Mouse (Mus musculus) splenic B cell, adult 2 months (primary cell): ENCODE data around the gene Rasa2.
A peak's percentile ranks its signal among the peaks of the same experiment; 100 is the strongest.
"Not testable (repeated sequence)": the region's sequence is repeated elsewhere in the genome, so short reads cannot be mapped to it uniquely, and the experiment has no call there.

ENCODE experiments used
- DNase-seq: peaks from one replicate; pipeline ENCODE4 v3.0.0-alpha.2; 2011; ENCODE audit warnings: low read depth, low spot score
- H3K27me3 ChIP-seq: 2 replicates; pipeline ENCODE4 v1.6.1; 2012; ENCODE audit warnings: mild to moderate bottlenecking, low read length, moderate library complexity, mixed read lengths; ENCODE audit not compliant: control insufficient read depth, poor library complexity, insufficient read depth, severe bottlenecking
- H3K36me3 ChIP-seq: 2 replicates; pipeline ENCODE4 v1.6.1; 2012; ENCODE audit warnings: mild to moderate bottlenecking, low read length, moderate library complexity, mixed read lengths; ENCODE audit not compliant: control insufficient read depth, poor library complexity, insufficient read depth, severe bottlenecking

Gene Rasa2

DNA sequence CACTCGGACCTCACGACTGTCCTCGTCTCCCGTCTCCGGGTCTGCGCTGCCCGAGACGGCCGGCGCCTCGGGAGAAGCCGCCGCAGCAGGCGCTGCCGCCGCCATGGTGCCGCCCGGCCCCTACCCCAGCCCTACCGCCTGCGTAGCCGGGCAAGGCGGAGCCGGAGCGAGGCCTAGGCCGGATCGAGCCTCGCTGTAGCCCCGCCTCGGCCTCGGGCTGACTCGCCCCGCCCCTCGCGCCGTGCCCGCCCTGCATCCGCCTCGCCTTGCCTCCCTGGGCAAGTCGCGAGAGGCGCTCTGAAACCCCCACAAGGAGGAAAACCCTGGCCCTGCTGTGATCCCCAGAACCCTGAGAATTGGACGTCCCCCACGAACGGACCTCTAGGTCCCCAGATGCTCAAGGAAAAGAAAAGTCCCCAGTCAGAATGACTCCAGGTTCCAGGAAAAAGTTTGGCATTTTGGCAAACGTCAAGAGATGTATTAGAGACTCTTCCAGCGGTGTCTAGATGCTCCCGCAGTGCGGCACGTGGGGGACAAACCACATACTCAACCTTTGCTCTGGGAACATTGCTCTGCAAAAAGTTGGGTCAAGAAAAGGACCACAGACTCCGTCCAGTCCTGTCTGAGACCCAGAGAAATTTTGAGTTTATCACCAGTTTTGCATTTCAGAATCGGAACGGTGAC, at the start of gene Rasa2:
TSS of gene Rasa2 (minus strand) at position 229 of the 684 bp plus-strand sequence.
- Histone ChIP-seq H3K27me3 (no peaks in the 10 kb centered on the region), H3K36me3 (no peaks in the 10 kb centered on the region)
- DNase-seq: peak; percentile 93

GRCm38 (mm10) chr9:96678611-96679010, 47.2 kb upstream of the Rasa2 start:
- no peak for DNase-seq
- Histone ChIP-seq H3K36me3 (no peaks in the 10 kb centered on the region), H3K27me3 (no peaks in the 10 kb centered on the region)

GRCm38 (mm10) chr9:96677711-96678110, 46.3 kb upstream of the Rasa2 start:
- DNase-seq, H3K36me3 ChIP-seq: not testable (repeated sequence)

DNA sequence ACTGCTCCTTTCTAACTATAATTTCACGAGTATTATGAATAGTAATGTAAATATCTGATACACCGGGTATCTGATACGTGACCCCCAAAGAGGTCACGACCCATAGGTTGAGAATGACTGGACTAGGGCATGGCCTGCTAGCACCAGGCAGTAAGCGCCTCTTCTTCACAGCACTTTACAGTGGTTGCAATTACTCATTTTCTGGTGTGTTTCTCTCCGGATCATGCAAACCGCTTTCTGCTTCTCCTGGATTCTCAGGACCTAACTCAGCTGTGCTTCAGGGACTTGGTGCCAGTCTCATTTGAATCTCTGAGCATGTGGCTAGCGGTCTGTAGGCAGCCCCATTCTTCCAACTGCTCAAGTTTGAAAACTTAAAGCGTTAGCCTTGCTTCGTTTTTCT, 45.3 kb upstream of the Rasa2 start:
- DNase-seq: no peak
- no peaks in the 10 kb centered on the region for H3K36me3 ChIP-seq
- no peaks in the 10 kb centered on the region for H3K27me3 ChIP-seq

More at GRCm38 (mm10) chr9:96677711-96678110, 46.3 kb upstream of the Rasa2 start:
- H3K27me3 ChIP-seq: not testable (repeated sequence)

DNA sequence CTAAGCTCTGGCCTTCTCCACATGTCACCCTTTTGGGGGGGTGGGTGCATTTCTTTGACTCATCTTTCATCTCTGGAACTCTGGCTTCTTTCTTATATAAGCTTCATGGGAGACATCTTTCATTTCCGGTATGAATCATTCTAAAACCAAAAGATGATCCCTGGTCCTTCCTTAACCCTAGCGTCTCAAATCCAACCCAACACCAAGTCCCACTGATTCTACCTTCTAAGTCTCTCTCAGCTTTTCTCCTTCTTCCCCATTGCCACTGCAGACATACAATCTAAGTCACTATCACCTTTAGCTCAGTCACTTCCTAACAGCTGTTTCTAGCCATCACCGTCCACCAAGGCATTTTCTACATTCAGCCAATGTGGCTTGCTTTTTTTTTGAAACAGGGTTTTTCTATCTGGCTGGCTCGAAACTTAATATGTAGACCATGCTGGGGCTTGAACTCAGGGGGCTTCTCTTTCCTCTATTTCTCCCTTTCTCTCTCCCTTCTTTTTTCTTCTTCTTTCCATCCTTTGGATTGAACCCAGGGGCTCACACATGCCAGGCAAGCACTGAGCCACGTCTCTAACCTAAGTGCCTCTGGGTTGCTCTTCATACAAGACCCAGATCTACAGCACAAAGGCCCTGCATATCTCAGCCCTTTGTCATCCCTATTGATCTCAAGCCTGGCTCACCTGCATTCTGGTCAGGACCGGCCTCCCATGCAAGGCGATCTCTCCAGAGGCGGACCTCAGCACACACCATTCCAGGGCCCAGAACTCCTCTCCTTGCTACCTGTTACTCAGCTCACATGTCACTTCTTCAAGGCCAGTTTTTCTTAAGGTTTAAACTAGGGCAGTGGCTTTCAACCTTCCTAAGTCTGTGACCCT, 44.6 kb upstream of the Rasa2 start:
- H3K27me3 ChIP-seq: no peaks in the 10 kb centered on the region
- DNase-seq: no peak
- H3K36me3 ChIP-seq: no peaks in the 10 kb centered on the region

- H3K36me3 ChIP-seq: no peaks in the 10 kb centered on the region
- no peaks in the 10 kb centered on the region for H3K27me3 ChIP-seq
- DNase-seq: peak; percentile 85
Measured at GRCm38 (mm10) chr9:96675071-96675762, 43.8 kb upstream of the Rasa2 start.

DNA sequence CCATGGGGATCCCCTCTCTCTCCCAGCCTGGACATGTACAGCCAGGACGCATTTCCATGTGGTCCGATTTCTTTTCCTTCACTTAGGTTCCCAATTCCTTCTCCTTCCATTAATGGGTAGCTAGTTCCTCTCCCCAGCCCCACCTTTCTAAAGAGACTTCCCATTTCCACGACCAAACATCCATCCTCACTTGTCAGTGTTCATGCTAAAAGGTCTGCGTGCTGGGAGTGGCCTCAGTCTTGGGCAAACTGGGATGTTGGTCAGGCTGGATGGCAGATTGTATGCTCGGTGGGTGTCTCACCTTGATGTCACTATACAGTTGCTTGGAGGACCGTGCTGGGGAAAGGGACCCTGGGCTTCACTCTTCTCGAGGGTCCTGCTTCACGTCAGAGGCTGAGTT, 42.9 kb upstream of the Rasa2 start:
- no peaks in the 10 kb centered on the region for H3K36me3 ChIP-seq
- H3K27me3 ChIP-seq: no peaks in the 10 kb centered on the region
- no peak for DNase-seq

GRCm38 (mm10) chr9:96672466-96672865, 41.0 kb upstream of the Rasa2 start:
- Histone ChIP-seq H3K36me3 (no peaks in the 10 kb centered on the region), H3K27me3 (no peaks in the 10 kb centered on the region)
- no peak for DNase-seq

- Histone ChIP-seq H3K27me3 (no peaks in the 10 kb centered on the region), H3K36me3 (no peaks in the 10 kb centered on the region)
- no peak for DNase-seq
Measured at GRCm38 (mm10) chr9:96671249-96671648, 39.8 kb upstream of the Rasa2 start.

GRCm38 (mm10) chr9:96669877-96670276, 38.5 kb upstream of the Rasa2 start:
- no peaks in the 10 kb centered on the region for H3K36me3 ChIP-seq
- DNase-seq: peak; percentile 96
- no peaks in the 10 kb centered on the region for H3K27me3 ChIP-seq

GRCm38 (mm10) chr9:96668628-96669027, 37.2 kb upstream of the Rasa2 start:
- DNase-seq: peak; percentile 80
- no peaks in the 10 kb centered on the region for H3K27me3 ChIP-seq
- H3K36me3 ChIP-seq: no peaks in the 10 kb centered on the region

DNA sequence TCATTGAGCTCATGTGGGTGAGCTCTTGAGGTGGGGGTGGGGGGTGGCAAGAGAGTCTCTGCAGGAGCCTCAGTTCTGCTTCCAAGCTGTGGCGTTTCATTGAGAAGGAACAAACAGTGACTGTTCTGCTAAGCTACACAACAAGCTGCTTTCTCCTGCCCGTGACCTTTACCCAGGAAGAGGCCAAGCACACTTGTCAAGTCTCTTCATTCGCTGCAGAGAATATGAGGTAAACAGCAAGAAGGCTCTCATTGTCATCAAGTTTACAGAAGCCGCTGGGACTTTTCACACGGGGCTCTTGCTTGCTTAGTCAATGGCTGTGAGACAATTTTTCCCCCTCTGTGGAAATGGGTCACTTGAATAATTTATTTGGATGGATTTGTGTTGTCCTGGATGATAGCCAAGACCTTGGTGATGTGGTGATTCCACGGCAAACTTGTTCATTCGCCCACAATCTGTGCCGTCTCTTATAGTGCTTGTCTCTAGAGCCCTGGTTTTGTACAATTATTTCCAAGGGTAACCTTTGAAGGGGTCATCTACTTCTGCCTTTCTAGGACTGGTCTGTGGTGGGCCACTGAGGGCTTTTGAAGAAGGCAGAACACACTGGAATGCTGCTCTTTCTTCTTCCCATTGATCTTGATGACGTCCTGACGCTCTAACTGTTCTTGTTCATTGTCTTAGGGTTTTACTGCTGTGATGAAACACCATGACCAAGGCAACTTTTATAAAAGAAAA, 29.3 kb upstream of the Rasa2 start:
- no peak for DNase-seq
- H3K27me3 ChIP-seq: no peaks in the 10 kb centered on the region

DNA sequence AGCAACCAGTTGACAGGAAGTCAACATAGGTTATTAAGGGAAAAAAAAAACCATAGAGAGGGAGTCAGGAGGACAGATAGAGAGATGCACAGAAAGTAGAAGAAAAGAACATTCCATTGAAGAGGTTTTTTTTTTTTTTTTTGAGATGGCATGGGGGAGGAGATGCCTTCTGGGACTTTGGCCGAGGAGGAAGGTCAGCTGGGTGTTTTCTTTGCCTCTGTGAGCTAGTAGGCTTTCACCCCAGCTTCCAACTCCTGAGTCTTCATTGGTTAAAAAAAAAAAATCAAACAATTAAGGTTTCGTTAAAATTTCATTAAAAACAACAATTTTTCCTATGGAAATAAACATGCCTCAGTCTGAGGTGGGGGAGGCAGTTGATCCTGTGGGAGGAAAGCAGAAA, 28.4 kb upstream of the Rasa2 start:
- no peaks in the 10 kb centered on the region for H3K27me3 ChIP-seq
- no peaks in the 10 kb centered on the region for H3K36me3 ChIP-seq
- DNase-seq: no peak

More for the DNA sequence above, 29.3 kb upstream of the Rasa2 start:
- H3K36me3 ChIP-seq: no peaks in the 10 kb centered on the region

DNA sequence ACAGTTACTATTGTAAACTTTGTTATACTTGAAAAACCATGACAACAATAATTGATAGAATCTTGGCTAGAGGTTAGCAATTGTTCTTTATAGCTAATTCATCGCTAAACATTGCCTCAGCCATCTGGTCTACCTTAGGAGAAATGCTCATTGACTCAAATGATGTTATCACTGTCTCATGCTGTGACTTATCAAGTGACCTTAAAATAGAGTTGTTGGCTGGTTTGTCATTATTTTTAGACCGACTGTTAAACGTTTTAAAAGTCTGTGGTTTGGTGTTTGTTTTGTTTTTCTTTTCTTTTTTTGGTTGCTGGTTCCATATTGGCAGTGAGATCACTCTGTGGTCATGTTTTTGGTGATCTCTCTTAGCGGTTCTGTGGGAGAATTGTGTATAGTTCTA, 22.1 kb upstream of the Rasa2 start:
- Histone ChIP-seq H3K36me3 (no peaks in the 10 kb centered on the region), H3K27me3 (no peaks in the 10 kb centered on the region)
- no peak for DNase-seq
